Mouse (Mus musculus) erythroblast, embryonic 14.5 days (primary cell): Measurements from ENCODE around the gene Grm2.

Source experiments
- GATA1 ChIP-seq: IDR thresholded peaks from 2 replicates; pipeline ENCODE4 v1.6.1; 2012; ENCODE audit warnings: low read length, inconsistent platforms, mixed read lengths
- TAL1 ChIP-seq: IDR thresholded peaks from 3 replicates; pipeline ENCODE4 v1.6.1; 2012; ENCODE audit warnings: low read length, inconsistent platforms, mixed read lengths

DNA sequence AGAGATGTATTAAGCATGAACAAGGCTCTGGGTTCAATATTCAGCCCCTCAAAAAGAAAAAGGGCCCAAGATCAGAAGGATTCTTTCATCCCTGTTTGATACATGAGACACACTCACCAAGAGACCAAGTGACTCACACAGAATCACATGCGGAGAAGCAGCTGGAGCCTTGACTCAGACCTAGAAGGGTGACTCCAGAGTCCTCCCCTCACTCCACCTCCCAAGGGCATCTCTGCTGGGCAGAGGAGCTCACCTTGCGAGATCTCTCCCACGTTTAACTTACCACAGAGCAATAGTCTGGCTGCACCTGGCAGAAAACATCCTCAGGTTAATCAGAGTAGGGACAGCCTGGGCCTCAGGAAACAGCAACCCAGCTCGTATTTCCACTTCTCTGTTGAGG lies 22.4 kb upstream of the Grm2 start:
- no peak for TF ChIP-seq TAL1
- TF ChIP-seq GATA1 = no peak
